Mouse (Mus musculus): ENCODE data around the gene Snx21. TPM values are rescaled to one million over a fixed set of nuclear protein-coding genes. Genes with fewer than 3 reads are reported as not detected.
A peak's percentile ranks its signal among the peaks of the same experiment; 100 is the strongest.

Gene Snx21
- polyA plus RNA-seq, 1 experiment from 2014 or later: 21.2 TPM

DNA sequence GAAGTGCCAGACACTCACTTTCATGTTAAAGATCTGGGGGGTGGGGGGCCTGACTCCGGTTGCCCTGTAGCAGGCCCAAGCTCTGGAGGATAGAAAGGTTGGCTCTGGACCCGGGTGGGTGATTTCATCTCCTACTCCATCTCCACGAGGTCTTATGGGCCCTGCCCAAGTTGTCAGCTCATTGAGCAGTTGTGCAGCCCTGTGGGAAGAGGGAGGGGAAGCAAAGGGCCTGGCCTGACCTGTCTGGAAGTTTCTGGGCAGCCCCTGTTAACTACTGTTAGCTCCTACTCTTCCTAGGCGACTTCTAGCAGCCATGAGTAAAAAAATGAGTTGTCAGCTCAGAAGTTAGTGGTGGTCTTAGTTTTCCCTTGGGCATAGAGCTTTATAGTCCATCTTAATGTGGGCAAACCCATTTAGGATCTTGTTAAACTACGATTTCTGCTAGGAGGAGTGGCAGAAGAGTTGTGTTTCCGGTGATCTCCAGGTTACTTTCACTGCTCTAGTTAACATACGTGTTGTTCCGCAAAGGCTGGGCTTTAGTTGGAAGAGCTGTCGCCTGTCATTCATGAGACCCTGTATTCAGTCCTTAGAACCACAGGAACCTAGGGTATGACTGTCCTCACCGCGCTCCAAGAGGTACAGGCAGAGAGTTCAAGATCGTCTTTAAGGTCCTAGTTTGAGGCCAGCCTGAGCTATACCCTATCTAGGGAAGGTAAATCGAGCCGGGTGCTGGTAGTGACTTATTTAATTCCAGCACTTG, 12.2 kb upstream of the Snx21 start:
- Histone ChIP-seq H3K9ac (no peak overlapping the region), H3K9me3 (no peaks in the 10 kb centered on the region), H3K36me3 (peaks cover 2% of the 10 kb centered on the region), H3K27me3 (replicated peaks) (no peaks in the 10 kb centered on the region), H3K4me1 (replicated peaks) (peaks cover 20% of the 10 kb centered on the region), H3K4me3 (replicated peaks) (no peak overlapping the region), H3K27ac (0 out of 2 replicates have a peak overlapping the region, but pooled peaks have one; percentile 22), H3K4me2 (replicated peaks) (no peak overlapping the region)
- ATAC-seq: no peak
- 74% methylated on average over 14 of the region's 14 CpGs for WGBS

- Histone ChIP-seq H3K27me3 (replicated peaks) (no peaks in the 10 kb centered on the region), H3K4me3 (replicated peaks) (no peak overlapping the region), H3K27ac (peak overlapping the region; percentile 22; the same call in 1 of the 2 replicates), H3K4me1 (replicated peaks) (peaks cover 20% of the 10 kb centered on the region), H3K36me3 (peaks cover 2% of the 10 kb centered on the region), H3K4me2 (replicated peaks) (no peak overlapping the region), H3K9ac (no peak overlapping the region), H3K9me3 (no peaks in the 10 kb centered on the region)
- 72% methylated on average over 5 of the region's 5 CpGs for WGBS
- no peak; the same call in 1 of the 2 replicates for ATAC-seq
These were observed 11.6 kb upstream of the Snx21 start for GRCm38 (mm10) chr2:164773989-164774364.

DNA sequence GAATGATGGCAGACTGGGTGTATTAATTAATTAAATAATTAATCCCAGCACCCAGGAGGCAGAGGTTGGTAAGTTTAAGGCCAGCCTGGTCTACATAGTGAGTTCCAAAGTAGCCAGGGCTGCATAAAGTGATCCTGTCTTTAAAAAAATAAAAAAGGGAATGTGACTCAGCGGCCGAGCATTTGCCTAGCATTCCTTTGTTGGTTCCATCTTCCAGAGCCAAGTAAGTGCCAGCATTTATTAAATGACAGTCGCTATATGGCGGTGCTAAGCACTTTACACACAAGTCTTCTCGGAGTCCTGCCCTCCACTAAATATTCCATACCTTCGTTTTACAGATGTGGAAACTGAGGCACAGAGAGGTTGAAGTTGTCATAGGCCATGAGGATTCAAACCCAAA, 9.5 kb upstream of the Snx21 start:
- no peak overlapping the region for H3K4me3 ChIP-seq (replicated peaks)
- 71% methylated on average over 6 of the region's 6 CpGs for WGBS

DNA sequence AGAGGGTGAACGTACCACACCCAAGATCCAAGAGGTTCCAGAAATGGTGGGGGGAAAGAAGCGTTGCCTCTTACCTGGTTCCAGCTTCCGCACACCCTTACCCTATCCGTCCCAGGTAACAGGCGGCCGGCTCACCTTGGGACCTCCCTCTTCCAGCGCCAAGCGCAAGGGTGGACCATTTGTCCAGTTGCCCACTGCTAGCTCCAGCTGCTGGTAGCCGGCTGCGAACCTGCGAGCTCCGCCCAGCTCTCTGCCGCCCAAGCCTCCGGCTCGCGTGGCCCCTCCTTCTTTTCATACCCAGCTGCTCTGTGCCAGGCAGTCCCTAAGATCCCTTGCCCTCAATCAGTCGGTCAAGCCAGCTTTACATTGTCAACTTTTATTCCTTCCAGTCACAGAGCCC, 8.8 kb upstream of the Snx21 start:
- Histone ChIP-seq H3K4me1 (replicated peaks) (peaks cover 5% of the 10 kb centered on the region), H3K36me3 (no peaks in the 10 kb centered on the region), H3K9me3 (no peaks in the 10 kb centered on the region), H3K4me3 (replicated peaks) (no peak overlapping the region), H3K27ac (no peak overlapping the region), H3K4me2 (replicated peaks) (no peak overlapping the region), H3K9ac (no peak overlapping the region), H3K27me3 (replicated peaks) (no peaks in the 10 kb centered on the region)
- WGBS: 53% methylated on average over 17 of the region's 17 CpGs
- no peak for ATAC-seq

More for the DNA sequence above, 9.5 kb upstream of the Snx21 start:
- Histone ChIP-seq H3K9me3 (no peaks in the 10 kb centered on the region), H3K36me3 (peaks cover 2% of the 10 kb centered on the region), H3K4me2 (replicated peaks) (no peak overlapping the region), H3K9ac (no peak overlapping the region), H3K4me1 (replicated peaks) (peaks cover 11% of the 10 kb centered on the region), H3K27ac (no peak overlapping the region), H3K27me3 (replicated peaks) (no peaks in the 10 kb centered on the region)
- no peak for ATAC-seq

- ATAC-seq: no peak
- no peak overlapping the region for H3K27ac ChIP-seq
- no peak overlapping the region for H3K9ac ChIP-seq
- H3K9me3 ChIP-seq: no peaks in the 10 kb centered on the region
- WGBS: 84% methylated on average over 30 of the region's 30 CpGs
- H3K36me3 ChIP-seq: no peaks in the 10 kb centered on the region
- H3K4me1 ChIP-seq (replicated peaks): no peaks in the 10 kb centered on the region; the same call in 1 of the 2 replicates
- no peak overlapping the region for H3K4me2 ChIP-seq (replicated peaks)
- no peaks in the 10 kb centered on the region for H3K27me3 ChIP-seq (replicated peaks)
- H3K4me3 ChIP-seq (replicated peaks): no peak overlapping the region
These were observed 8.2 kb upstream of the Snx21 start for GRCm38 (mm10) chr2:164777246-164778014.

GRCm38 (mm10) chr2:164778015-164778287, 7.7 kb upstream of the Snx21 start:
- Histone ChIP-seq H3K27ac (no peak overlapping the region), H3K4me1 (replicated peaks) (no peaks in the 10 kb centered on the region; the same call in 1 of the 2 replicates), H3K9ac (no peak overlapping the region), H3K9me3 (no peaks in the 10 kb centered on the region), H3K4me3 (replicated peaks) (no peak overlapping the region), H3K27me3 (replicated peaks) (no peaks in the 10 kb centered on the region), H3K36me3 (no peaks in the 10 kb centered on the region), H3K4me2 (replicated peaks) (no peak overlapping the region)
- WGBS: 90% methylated on average over 11 of the region's 11 CpGs
- ATAC-seq: no peak

DNA sequence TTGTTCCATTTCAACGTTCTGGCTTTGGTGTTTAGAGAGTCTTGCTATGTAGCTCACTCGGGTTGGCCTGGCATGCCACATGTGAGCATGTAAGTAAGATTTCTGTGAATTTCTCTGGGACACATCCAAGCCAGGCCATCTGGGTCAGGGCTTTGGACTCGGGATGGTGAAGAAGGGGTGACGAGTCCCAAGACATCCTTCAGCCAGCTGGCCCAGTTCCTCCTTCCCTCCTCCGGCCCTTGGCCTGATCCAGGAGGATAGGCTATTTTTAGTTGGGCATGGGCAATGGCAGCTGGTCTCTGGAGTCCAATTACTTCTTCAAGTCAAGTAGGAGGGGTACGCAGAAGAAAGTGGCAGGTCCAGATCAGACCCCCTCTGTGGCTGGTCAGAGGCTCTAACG, 6.8 kb upstream of the Snx21 start:
- no peak overlapping the region for H3K27ac ChIP-seq
- H3K4me3 ChIP-seq (replicated peaks): no peak overlapping the region
- no peaks in the 10 kb centered on the region for H3K36me3 ChIP-seq
- no peak overlapping the region for H3K9ac ChIP-seq
- no peaks in the 10 kb centered on the region for H3K27me3 ChIP-seq (replicated peaks)
- WGBS: 75% methylated on average over 7 of the region's 7 CpGs
- H3K4me1 ChIP-seq (replicated peaks): no peaks in the 10 kb centered on the region
- H3K4me2 ChIP-seq (replicated peaks): no peak overlapping the region
- no peaks in the 10 kb centered on the region for H3K9me3 ChIP-seq
- ATAC-seq: no peak

- H3K27ac ChIP-seq: no peak within 1 kb of the TSS
- WGBS: 62% methylated on average over 8 of the region's 8 CpGs
- no peak for ATAC-seq
- H3K4me1 ChIP-seq (replicated peaks): peaks cover under 1% of the 10 kb centered on the region; the same call in 1 of the 2 replicates
- H3K4me2 ChIP-seq (replicated peaks): no peak within 1 kb of the TSS
- H3K9ac ChIP-seq: no peak within 1 kb of the TSS
- H3K9me3 ChIP-seq: no peaks in the 10 kb centered on the region
- no peak within 1 kb of the TSS for H3K4me3 ChIP-seq (replicated peaks)
- H3K36me3 ChIP-seq: no peaks in the 10 kb centered on the region
- H3K27me3 ChIP-seq (replicated peaks): no peaks in the 10 kb centered on the region
These were observed 6.0 kb upstream of the Snx21 start, which contains the start of gene Tnnc2 for GRCm38 (mm10) chr2:164779481-164780086. Gene Tnnc2, minus strand, starts transcription at chr2:164779967.

- no peak overlapping the region for H3K27ac ChIP-seq
- H3K9me3 ChIP-seq: no peaks in the 10 kb centered on the region
- H3K4me3 ChIP-seq (replicated peaks): no peak overlapping the region
- 74% methylated on average over 4 of the region's 4 CpGs for WGBS
- H3K36me3 ChIP-seq: no peaks in the 10 kb centered on the region
- H3K4me1 ChIP-seq (replicated peaks): peaks cover 10% of the 10 kb centered on the region
- no peak overlapping the region for H3K9ac ChIP-seq
- no peaks in the 10 kb centered on the region for H3K27me3 ChIP-seq (replicated peaks)
- no peak for ATAC-seq
- H3K4me2 ChIP-seq (replicated peaks): no peak overlapping the region
These were observed 3.7 kb upstream of the Snx21 start for GRCm38 (mm10) chr2:164781876-164782275.

DNA sequence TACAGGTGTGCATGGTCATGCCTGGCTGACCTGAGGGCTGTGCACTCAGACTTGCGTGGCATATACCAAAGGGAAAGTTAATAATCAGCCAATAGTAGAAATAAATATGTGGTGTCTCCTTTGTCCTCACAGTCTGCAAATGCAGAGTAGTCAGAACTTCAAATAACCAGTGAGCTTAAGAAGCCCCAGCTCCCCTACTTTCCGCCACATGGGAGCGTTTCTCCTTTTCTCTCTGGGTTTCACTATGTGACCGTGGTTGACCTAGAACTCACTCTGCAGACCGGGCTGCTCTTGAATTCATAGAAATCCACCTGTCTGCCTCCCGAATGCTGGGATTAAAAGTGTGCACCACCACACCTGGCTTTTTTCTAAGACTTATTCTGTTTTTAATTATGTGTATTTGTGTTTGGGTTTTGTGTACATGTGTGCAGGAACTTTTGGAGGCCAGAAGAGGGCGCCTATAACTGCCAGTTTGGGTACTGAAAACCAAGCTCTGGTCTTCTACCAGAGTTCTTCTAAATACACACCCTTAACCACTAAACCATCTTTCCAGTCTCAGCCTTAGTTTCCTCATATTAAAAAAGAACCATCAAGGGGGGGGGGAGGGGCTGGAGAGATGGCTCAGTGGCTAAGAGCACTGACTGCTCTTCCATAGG, 1.6 kb upstream of the Snx21 start:
- H3K27ac ChIP-seq: no peak overlapping the region
- H3K9ac ChIP-seq: no peak overlapping the region
- H3K4me1 ChIP-seq (replicated peaks): peaks cover 18% of the 10 kb centered on the region
- no peaks in the 10 kb centered on the region for H3K9me3 ChIP-seq
- H3K27me3 ChIP-seq (replicated peaks): no peaks in the 10 kb centered on the region
- peak overlapping the region; percentile 86; the same call in 1 of the 2 replicates for H3K4me2 ChIP-seq (replicated peaks)
- no peak overlapping the region for H3K4me3 ChIP-seq (replicated peaks)
- no peaks in the 10 kb centered on the region for H3K36me3 ChIP-seq
- 72% methylated on average over 7 of the region's 7 CpGs for WGBS
- ATAC-seq: no peak

- Histone ChIP-seq H3K27ac (peak overlapping the region; percentile 80), H3K4me3 (replicated peaks) (peak overlapping the region; percentile 55), H3K9me3 (no peaks in the 10 kb centered on the region), H3K4me2 (replicated peaks) (peak overlapping the region; percentile 86), H3K4me1 (replicated peaks) (peaks cover 18% of the 10 kb centered on the region), H3K27me3 (replicated peaks) (no peaks in the 10 kb centered on the region), H3K9ac (peak overlapping the region; percentile 67), H3K36me3 (peaks cover 4% of the 10 kb centered on the region; the same call in 1 of the 2 replicates)
- WGBS: 4% methylated on average over 7 of the region's 7 CpGs
- ATAC-seq: peak; percentile 3; the same call in 1 of the 2 replicates
These were observed 678 bp upstream of the Snx21 start for GRCm38 (mm10) chr2:164784869-164785420.

Data from intestine, embryonic 15.5 days (tissue).